Mouse (Mus musculus) midbrain, embryonic 13.5 days (tissue): ENCODE results near the gene Larp4b. TPM values are rescaled to one million over a fixed set of nuclear protein-coding genes. Genes with fewer than 3 reads are reported as not detected.

Experiments used
- ATAC-seq: fragments of 200-750 bp; cut with Nextera tagmentation; 2 replicates; pipeline ENCODE4 v1.8.0; 2017; ENCODE audit warnings: mild to moderate bottlenecking, moderate TSS enrichment, moderate library complexity
- H3K27ac ChIP-seq: fragments of 300-500 bp; sonication (generic); 2 replicates; pipeline ENCODE4 v1.5.1; 2015; ENCODE audit warnings: inconsistent platforms, mild to moderate bottlenecking, moderate library complexity
- H3K27me3 ChIP-seq: fragments of 300-500 bp; sonication (generic); 2 replicates; pipeline ENCODE4 v1.6.1; 2015; ENCODE audit warnings: mild to moderate bottlenecking, inconsistent platforms
- H3K36me3 ChIP-seq: fragments of 300-500 bp; sonication (generic); 2 replicates; pipeline ENCODE4 v1.6.1; 2015; ENCODE audit warnings: mild to moderate bottlenecking, inconsistent platforms
- H3K4me1 ChIP-seq: fragments of 300-500 bp; sonication (generic); replicated peaks from 2 replicates; pipeline ENCODE4 v1.6.1; 2015; ENCODE audit warnings: inconsistent platforms
- H3K4me2 ChIP-seq: fragments of 300-500 bp; sonication (generic); replicated peaks from 2 replicates; pipeline ENCODE4 v1.6.1; 2015; ENCODE audit warnings: moderate library complexity, mild to moderate bottlenecking, inconsistent platforms
- H3K4me3 ChIP-seq: fragments of 300-500 bp; sonication (generic); replicated peaks from 2 replicates; pipeline ENCODE4 v1.5.1; 2015; ENCODE audit warnings: mild to moderate bottlenecking, inconsistent platforms
- H3K9ac ChIP-seq: fragments of 300-500 bp; sonication (generic); replicated peaks from 2 replicates; pipeline ENCODE4 v1.6.1; 2015; ENCODE audit warnings: mild to moderate bottlenecking, inconsistent platforms
- H3K9me3 ChIP-seq: fragments of 300-500 bp; sonication (generic); 2 replicates; pipeline ENCODE4 v1.6.1; 2016; ENCODE audit warnings: mild to moderate bottlenecking, inconsistent platforms
- WGBS: fragments of 180-500 bp; shearing (Covaris S2); methylation state at CpG from one replicate; pipeline ENCODE4 v1.1.7; 2015; 5-methylcytosine and 5-hydroxymethylcytosine counted together
- polyA plus RNA-seq: library from polyadenylated mRNA; unstranded; fragments of >200 nt; fragmentation: Nextera tagmentation; extraction: Ambion mirVana; gene quantifications from 2 replicates; pipeline ENCODE4 v1.2.1, GENCODE M21; 2015

Larp4b gene
- polyA plus RNA-seq, 1 experiment from 2014 or later: 34.1 TPM

DNA sequence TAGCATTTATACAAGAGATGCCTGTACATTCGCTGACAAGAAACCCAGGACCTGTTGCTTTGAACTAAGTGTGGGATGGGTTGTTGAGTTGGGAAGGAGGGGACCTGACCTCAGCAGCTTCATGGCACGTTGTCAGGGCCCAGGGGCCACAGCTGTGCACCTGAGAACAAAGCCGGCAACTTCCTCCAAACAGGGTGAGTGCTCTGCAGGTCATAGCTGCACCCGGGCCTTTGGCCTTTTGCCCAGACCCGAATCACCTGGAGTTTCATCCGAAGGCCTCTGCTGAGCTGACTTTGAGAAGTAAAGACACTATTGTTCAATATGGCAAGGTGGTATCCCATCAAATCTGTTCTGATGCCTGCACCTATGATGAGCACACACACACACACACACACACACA, 90.6 kb downstream of the Larp4b start:
- H3K9me3 ChIP-seq: no peaks in the 10 kb centered on the region
- H3K36me3 ChIP-seq: no peaks in the 10 kb centered on the region
- 89% methylated on average over 6 of the region's 6 CpGs for WGBS
- no peak overlapping the region for H3K9ac ChIP-seq
- peaks cover 16% of the 10 kb centered on the region for H3K4me1 ChIP-seq
- no peak overlapping the region for H3K4me3 ChIP-seq
- no peak overlapping the region for H3K4me2 ChIP-seq
- no peak overlapping the region for H3K27ac ChIP-seq
- H3K27me3 ChIP-seq: peaks cover 2% of the 10 kb centered on the region; the same call in 1 of the 2 replicates
- ATAC-seq: no peak

DNA sequence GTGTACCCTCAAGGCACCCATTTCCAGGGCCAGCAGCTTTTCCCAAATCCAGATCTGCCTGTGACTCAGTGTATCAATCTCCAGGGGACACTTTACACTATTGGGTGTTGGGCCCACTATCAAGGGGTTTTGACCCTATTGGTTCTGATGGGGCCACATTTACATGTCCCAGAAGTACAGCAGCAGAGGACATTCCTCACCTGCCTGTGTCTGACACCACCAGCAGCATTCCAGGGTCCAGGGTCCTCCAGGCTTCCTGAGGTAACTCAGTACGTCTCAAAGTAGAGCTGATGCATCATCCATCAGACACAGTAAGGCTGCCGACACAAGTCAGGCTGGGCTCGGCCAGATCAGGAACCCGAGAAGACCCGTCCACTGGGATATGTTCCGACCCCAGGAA, 91.0 kb downstream of the Larp4b start:
- no peak for ATAC-seq
- H3K27ac ChIP-seq: no peak overlapping the region
- H3K9ac ChIP-seq: no peak overlapping the region
- no peak overlapping the region for H3K4me2 ChIP-seq
- H3K9me3 ChIP-seq: no peaks in the 10 kb centered on the region
- no peak overlapping the region for H3K4me3 ChIP-seq
- H3K36me3 ChIP-seq: no peaks in the 10 kb centered on the region
- WGBS: 90% methylated on average over 6 of the region's 6 CpGs
- peaks cover 2% of the 10 kb centered on the region; the same call in 1 of the 2 replicates for H3K27me3 ChIP-seq
- peaks cover 16% of the 10 kb centered on the region for H3K4me1 ChIP-seq

DNA sequence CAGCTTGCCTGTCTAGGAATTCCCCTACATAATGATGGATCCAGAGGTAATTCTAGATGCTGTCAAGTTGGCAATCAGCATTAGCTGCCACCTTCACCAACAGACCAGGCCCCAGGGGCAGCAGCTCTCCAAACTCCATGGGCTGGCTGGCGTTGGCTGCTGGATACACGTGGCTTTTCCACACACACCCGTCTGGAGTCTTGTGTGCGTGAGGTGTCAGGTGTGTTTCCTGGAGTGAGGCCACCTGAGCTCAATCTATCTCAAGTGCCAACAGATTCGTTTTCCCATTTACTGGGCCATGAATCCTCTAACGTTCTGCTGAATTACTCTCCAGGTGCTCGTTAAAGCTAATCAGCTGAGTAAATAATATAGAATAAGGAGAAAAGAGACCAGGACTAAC, 93.5 kb downstream of the Larp4b start:
- Histone ChIP-seq H3K4me3 (no peak overlapping the region), H3K9ac (no peak overlapping the region; the same call in 1 of the 2 replicates), H3K36me3 (no peaks in the 10 kb centered on the region), H3K27me3 (0 out of 2 replicates have a peak, but pooled peaks cover 2% of the 10 kb centered on the region), H3K9me3 (no peaks in the 10 kb centered on the region), H3K4me1 (peaks cover 16% of the 10 kb centered on the region), H3K4me2 (no peak overlapping the region), H3K27ac (no peak overlapping the region)
- no peak for ATAC-seq
- 58% methylated on average over 7 of the region's 7 CpGs for WGBS

- Histone ChIP-seq H3K9me3 (no peaks in the 10 kb centered on the region), H3K4me2 (peak overlapping the region; percentile 28), H3K27ac (0 out of 2 replicates have a peak overlapping the region, but pooled peaks have one; percentile 14), H3K9ac (peak overlapping the region; percentile 36), H3K36me3 (no peaks in the 10 kb centered on the region), H3K4me1 (peaks cover 18% of the 10 kb centered on the region), H3K27me3 (0 out of 2 replicates have a peak, but pooled peaks cover 2% of the 10 kb centered on the region), H3K4me3 (no peak overlapping the region)
- peak; percentile 35 for ATAC-seq
- 23% methylated on average over 22 of the region's 22 CpGs for WGBS
Measured at GRCm38 (mm10) chr13:9187566-9188530, 94.2 kb downstream of the Larp4b start.

GRCm38 (mm10) chr13:9189481-9189880, 95.8 kb downstream of the Larp4b start:
- WGBS: 86% methylated on average over 5 of the region's 5 CpGs
- no peak for ATAC-seq
- Histone ChIP-seq H3K36me3 (no peaks in the 10 kb centered on the region), H3K27ac (no peak overlapping the region), H3K4me1 (peaks cover 19% of the 10 kb centered on the region), H3K4me2 (no peak overlapping the region), H3K9ac (no peak overlapping the region), H3K9me3 (no peaks in the 10 kb centered on the region), H3K27me3 (0 out of 2 replicates have a peak, but pooled peaks cover 2% of the 10 kb centered on the region), H3K4me3 (no peak overlapping the region)

DNA sequence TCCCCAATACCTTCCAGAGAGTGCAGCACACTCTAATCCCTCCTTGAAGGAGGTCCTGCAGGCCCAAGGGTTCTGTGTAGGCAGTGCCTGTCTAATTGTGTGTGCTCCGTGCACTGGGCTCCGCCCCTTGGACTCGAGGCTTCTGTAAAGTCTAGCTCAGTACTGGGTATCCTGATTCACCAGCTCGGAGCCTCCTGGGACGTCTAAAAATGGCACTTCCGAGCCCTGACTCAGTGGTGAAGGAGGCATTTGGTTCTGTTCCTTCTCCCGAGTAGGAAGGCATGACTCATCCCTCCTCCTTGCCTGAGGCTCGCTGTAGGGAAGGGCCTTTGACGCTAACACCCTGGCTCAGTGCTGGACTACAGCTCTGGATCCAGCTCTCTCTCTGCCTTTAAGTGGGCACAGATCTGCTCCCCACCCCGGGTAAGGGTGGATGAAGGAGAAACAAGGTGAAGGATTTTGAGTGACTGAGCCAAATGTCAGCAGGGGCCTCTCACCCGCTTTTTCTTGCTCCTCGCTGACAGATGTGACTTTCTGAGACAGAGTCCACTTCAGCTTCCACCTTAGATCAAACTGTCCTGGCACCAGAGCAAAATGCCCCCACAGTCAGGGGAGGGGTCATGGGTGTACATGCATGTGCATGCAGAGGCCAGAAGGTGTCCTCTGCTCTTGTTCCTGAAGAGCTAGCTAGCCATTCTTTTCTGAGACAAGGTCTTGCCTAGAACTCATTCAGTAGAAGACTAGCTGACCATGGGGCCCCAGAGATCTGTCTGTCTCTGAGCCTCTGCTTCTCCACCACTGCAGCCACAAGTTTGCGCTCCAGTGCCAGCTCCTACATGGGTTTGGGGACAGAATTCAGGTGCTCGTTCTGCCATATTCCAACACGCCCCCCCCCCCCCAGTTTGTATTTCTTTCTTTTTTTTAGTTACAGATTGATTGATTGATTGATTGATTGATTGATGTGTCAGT, 97.8 kb downstream of the Larp4b start:
- 0 out of 2 replicates have a peak, but pooled peaks cover 2% of the 10 kb centered on the region for H3K27me3 ChIP-seq
- ATAC-seq: peak; percentile 11; the same call in 1 of the 2 replicates
- peaks cover 19% of the 10 kb centered on the region for H3K4me1 ChIP-seq
- H3K36me3 ChIP-seq: no peaks in the 10 kb centered on the region
- no peaks in the 10 kb centered on the region for H3K9me3 ChIP-seq
- WGBS: 46% methylated on average over 15 of the region's 15 CpGs
- no peak overlapping the region for H3K9ac ChIP-seq
- no peak overlapping the region for H3K4me2 ChIP-seq
- no peak overlapping the region for H3K27ac ChIP-seq
- H3K4me3 ChIP-seq: no peak overlapping the region

DNA sequence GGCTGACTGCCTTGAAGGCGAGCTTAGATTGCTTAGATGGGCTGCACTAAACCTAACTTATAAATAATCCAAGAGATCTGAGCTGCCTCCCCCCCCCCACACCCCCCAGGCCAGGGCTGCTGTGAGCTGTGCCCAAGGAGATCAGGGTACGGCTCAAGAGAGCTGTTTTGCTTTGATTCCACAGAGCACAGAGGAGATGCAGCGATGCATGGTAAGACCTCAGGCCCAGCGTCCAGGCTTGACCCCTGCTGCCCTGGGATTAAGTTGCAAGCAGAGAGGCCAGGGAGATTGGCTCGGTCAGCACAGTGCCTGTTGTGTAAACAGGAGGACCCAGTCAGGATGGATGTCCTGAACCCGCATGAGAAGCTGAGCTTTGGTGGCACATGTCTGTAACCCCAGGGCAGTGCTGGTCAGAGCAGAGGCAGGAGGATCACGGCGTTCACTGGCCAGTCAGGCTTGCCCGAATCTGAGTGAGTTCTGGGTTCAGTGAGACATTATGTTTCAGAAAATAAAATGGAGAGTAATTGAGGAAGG, 99.2 kb downstream of the Larp4b start:
- no peak overlapping the region for H3K27ac ChIP-seq
- H3K4me1 ChIP-seq: peaks cover 11% of the 10 kb centered on the region
- WGBS: 18% methylated on average over 9 of the region's 9 CpGs
- no peak for ATAC-seq
- no peaks in the 10 kb centered on the region for H3K36me3 ChIP-seq
- no peaks in the 10 kb centered on the region for H3K9me3 ChIP-seq
- 0 out of 2 replicates have a peak, but pooled peaks cover 2% of the 10 kb centered on the region for H3K27me3 ChIP-seq
- H3K9ac ChIP-seq: no peak overlapping the region
- H3K4me2 ChIP-seq: no peak overlapping the region
- no peak overlapping the region for H3K4me3 ChIP-seq

GRCm38 (mm10) chr13:9194656-9195055, 101.0 kb downstream of the Larp4b start:
- Histone ChIP-seq H3K4me1 (peaks cover 10% of the 10 kb centered on the region), H3K9ac (no peak overlapping the region), H3K9me3 (no peaks in the 10 kb centered on the region), H3K27me3 (no peaks in the 10 kb centered on the region), H3K4me3 (no peak overlapping the region), H3K27ac (no peak overlapping the region), H3K4me2 (no peak overlapping the region), H3K36me3 (no peaks in the 10 kb centered on the region)
- ATAC-seq: no peak
- 91% methylated on average over 4 of the region's 4 CpGs for WGBS

DNA sequence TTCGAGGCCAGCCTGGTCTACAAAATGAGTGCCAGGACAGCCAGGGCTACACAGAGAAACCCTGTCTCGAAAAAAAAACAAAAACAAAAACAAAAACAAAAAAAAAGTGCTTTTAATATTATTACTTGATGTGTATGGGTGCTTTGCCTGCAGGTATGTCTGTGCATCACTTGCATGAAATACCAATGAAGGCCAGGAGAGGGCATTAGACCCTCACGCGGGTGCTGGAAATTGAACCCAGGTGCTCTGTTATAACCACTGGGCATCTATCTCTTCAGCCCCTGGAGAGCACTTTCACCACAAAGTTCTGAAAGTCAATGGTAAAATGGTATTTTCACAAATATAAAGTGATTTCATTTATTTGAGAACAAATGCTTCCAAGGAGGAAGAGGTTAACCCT, 101.9 kb downstream of the Larp4b start:
- Histone ChIP-seq H3K27me3 (no peaks in the 10 kb centered on the region), H3K9ac (no peak overlapping the region), H3K9me3 (no peaks in the 10 kb centered on the region), H3K4me2 (no peak overlapping the region), H3K4me1 (peaks cover 10% of the 10 kb centered on the region), H3K36me3 (no peaks in the 10 kb centered on the region), H3K27ac (no peak overlapping the region), H3K4me3 (no peak overlapping the region)
- WGBS: 73% methylated on average over 4 of the region's 4 CpGs
- no peak for ATAC-seq

- Histone ChIP-seq H3K27ac (no peak overlapping the region), H3K4me1 (peaks cover 7% of the 10 kb centered on the region), H3K9me3 (no peaks in the 10 kb centered on the region), H3K36me3 (no peaks in the 10 kb centered on the region), H3K4me3 (no peak overlapping the region), H3K4me2 (no peak overlapping the region), H3K27me3 (no peaks in the 10 kb centered on the region), H3K9ac (no peak overlapping the region)
- 80% methylated on average over 3 of the region's 3 CpGs for WGBS
- no peak for ATAC-seq
Measured at GRCm38 (mm10) chr13:9198106-9198505, 104.4 kb downstream of the Larp4b start.

DNA sequence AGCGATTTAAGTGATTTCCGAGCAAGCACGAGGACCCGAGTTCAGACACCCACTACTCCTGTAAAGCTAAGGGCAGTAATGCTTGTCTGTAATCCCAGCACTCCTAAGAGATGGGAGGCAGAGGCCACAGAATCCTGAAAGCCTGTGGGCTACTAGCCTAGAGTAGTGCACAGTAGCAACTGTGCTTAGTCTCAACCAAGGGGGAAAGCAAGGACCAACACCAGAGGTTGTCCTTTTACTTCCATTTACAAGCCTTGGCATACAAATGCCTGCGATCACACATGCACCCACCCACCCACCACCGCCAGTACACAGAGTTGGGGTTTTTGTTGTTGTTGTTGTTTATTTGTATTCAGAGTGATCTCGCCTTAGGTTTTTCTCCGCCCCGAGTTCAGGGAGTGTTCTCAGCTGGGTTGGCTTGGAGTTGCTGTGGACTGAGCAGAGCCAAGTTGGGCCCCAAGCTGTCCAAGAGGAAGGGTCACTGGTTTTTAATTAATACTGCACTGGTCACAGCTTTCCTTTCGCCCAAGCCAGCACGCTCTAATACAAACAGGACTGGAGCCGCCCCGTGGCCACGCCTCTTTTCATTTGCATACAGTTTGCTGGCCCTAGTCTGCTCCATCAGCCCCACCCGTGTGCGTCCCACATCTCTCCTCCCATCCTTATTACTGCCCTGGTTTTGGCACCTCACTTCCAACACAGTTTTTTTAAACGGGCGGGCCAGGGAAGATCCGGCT, 105.2 kb downstream of the Larp4b start:
- WGBS: 40% methylated on average over 19 of the region's 19 CpGs
- H3K9ac ChIP-seq: no peak overlapping the region
- no peak overlapping the region for H3K4me3 ChIP-seq

More for the DNA sequence above, 105.2 kb downstream of the Larp4b start:
- Histone ChIP-seq H3K4me1 (peaks cover 7% of the 10 kb centered on the region), H3K27me3 (no peaks in the 10 kb centered on the region), H3K27ac (no peak overlapping the region), H3K4me2 (peak overlapping the region; percentile 39), H3K9me3 (no peaks in the 10 kb centered on the region), H3K36me3 (no peaks in the 10 kb centered on the region)
- ATAC-seq: peak; percentile 90
